Mouse (Mus musculus): ENCODE measurements around the gene Sirt7.

DNA sequence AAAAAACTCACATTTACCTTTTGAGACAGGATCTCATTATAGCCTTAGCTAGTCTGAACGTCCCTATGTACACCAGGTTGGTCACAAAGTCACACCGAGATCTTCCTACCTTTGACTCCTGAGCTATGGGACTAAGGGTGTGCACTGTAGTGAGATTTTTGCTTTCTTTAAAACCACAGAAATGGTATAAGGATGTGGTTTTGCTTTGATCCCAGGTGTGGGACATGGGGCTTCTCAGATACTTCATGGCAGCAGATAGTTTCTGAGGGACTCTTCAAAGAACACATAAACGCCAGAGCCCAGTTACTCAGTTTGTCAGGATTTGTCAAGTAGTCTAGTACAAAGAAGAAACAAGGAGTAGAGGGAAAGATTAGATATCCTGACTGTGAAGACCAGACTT lies 24.3 kb downstream of the Sirt7 start:
- TF ChIP-seq CTCF (conservative IDR thresholded peaks at IDR 0.05; ENCODE audit: insufficient read depth, insufficient read length, low read depth, low read length) (no peak), POLR2A (IDR thresholded peaks at IDR 0.05; ENCODE audit: low read depth, low read length) (no peak)

All from kidney, adult 2 months (tissue).